Mouse (Mus musculus): ENCODE measurements at regions not wholly inside any gene's neighbourhood (a gene's known extent, or its start where the extent isn't known, plus 50 kb on each side); places are given as distances from the start of the nearest gene placed in this dataset.

- TF ChIP-seq CTCF (IDR thresholded peaks at IDR 0.05; ENCODE audit: low read depth, low read length) = no peak
- TF ChIP-seq POLR2A (IDR thresholded peaks at IDR 0.05; ENCODE audit: extremely low read depth, insufficient read depth, low read length) = no peak
Measured at GRCm38 (mm10) chr10:15791473-15792269, 1073.7 kb upstream of the Gje1 start.
